Mouse (Mus musculus) forebrain, embryonic 10.5 days (tissue): ENCODE results near the gene Tnni1. TPM values are rescaled to one million over a fixed set of nuclear protein-coding genes. Genes with fewer than 3 reads are reported as not detected.

Experiments
- DNase-seq: peaks from one replicate; pipeline ENCODE4 v3.0.0-alpha.2; 2017; ENCODE audit warnings: low spot score; ENCODE audit errors: extremely low spot score
- H3K27ac ChIP-seq: fragments of 300-500 bp; sonication (generic); 2 replicates; pipeline ENCODE4 v1.5.1; 2016; ENCODE audit warnings: mild to moderate bottlenecking
- H3K27me3 ChIP-seq: fragments of 300-500 bp; sonication (generic); 2 replicates; pipeline ENCODE4 v1.6.1; 2016; ENCODE audit warnings: mild to moderate bottlenecking; ENCODE audit not compliant: poor library complexity, severe bottlenecking
- H3K36me3 ChIP-seq: fragments of 300-500 bp; sonication (generic); replicated peaks from 2 replicates; pipeline ENCODE4 v1.6.1; 2016; ENCODE audit warnings: mild to moderate bottlenecking, moderate library complexity
- H3K4me1 ChIP-seq: fragments of 300-500 bp; sonication (generic); 2 replicates; pipeline ENCODE4 v1.6.1; 2016
- H3K4me3 ChIP-seq: fragments of 300-500 bp; sonication (generic); 2 replicates; pipeline ENCODE4 v1.5.1; 2016; ENCODE audit warnings: mild to moderate bottlenecking, moderate library complexity
- H3K9me3 ChIP-seq: fragments of 300-500 bp; sonication (generic); 2 replicates; pipeline ENCODE4 v1.6.1; 2016; ENCODE audit warnings: mild to moderate bottlenecking, moderate library complexity
- WGBS: fragments of 180-500 bp; shearing (Covaris S2); methylation state at CpG from one replicate; pipeline ENCODE4 v1.1.7; 2016; 5-methylcytosine and 5-hydroxymethylcytosine counted together
- polyA plus RNA-seq: library from polyadenylated mRNA; unstranded; fragments of >200 nt; fragmentation: Nextera tagmentation; extraction: Ambion mirVana; gene quantifications from 2 replicates; pipeline ENCODE4 v1.2.1, GENCODE M21; 2016

Tnni1 gene
- polyA plus RNA-seq, 1 experiment from 2014 or later = 0.55 TPM

DNA sequence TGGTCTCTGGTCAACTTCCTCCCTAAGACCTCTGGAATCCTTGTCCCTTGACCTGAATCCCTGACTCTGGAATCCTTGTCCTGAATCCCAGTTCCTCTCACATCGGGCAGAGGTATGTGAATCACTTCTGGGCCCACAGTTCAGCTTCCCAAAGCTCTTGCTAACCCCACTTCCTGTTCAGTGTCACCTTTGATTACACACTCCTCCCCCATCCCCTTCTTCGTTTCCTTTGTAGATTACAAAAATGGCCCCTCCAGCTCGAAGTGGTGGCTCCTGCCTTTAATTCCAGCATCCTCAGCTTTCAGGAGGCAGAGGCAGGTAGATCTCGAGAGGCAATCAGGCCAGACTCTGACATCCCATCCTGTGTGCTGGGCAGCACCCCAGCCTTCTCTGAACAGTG lies 38.4 kb downstream of the Tnni1 start:
- Histone ChIP-seq H3K27ac (no peak overlapping the region), H3K4me1 (peaks cover 19% of the 10 kb centered on the region), H3K9me3 (no peaks in the 10 kb centered on the region), H3K36me3 (no peaks in the 10 kb centered on the region), H3K4me3 (no peak overlapping the region), H3K27me3 (peaks cover 85% of the 10 kb centered on the region)
- 62% methylated on average over 4 of the region's 4 CpGs for WGBS
- no peak for DNase-seq

DNA sequence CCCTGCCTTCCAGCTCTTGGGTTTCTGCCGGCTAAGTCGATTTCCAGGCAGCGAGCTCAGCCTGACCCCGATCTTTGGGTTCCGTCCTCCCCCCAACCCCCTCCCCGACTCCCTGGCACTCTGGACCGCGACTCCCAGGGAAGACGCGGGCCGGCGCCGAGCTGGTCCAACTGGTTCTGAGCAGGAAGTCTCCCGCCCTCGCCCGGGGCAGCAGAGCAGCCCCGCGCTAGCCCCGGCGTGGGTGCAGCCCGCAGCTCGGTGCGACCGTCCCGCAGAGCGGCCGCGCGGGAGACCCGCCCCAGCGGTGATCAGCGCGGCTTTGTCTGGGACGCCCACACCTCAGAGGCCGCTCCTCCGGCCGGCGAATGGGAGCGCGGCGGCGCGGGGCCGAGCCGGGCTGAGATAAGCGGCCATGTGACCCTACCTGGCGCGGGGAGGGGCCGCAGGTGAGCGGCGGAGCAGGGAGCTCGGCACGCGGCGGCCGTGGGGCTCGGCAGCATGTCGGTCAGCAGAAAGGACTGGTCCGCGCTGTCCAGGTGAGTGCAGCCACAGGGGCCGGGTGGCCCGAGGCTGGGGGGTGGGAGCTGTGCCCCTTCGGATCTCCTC lies 39.4 kb downstream of the Tnni1 start, which contains the start of gene Lad1:
Gene Lad1, plus strand, starts transcription at position 118 of the 606 bp plus-strand sequence.
- Histone ChIP-seq H3K4me1 (peaks cover 17% of the 10 kb centered on the region), H3K27ac (peak within 1 kb of the TSS; percentile 82), H3K9me3 (no peaks in the 10 kb centered on the region), H3K27me3 (peaks cover 92% of the 10 kb centered on the region), H3K4me3 (peak within 1 kb of the TSS; percentile 59), H3K36me3 (no peaks in the 10 kb centered on the region)
- WGBS = under 1% methylated on average over 58 of the region's 63 CpGs
- peak; percentile 39 for DNase-seq

DNA sequence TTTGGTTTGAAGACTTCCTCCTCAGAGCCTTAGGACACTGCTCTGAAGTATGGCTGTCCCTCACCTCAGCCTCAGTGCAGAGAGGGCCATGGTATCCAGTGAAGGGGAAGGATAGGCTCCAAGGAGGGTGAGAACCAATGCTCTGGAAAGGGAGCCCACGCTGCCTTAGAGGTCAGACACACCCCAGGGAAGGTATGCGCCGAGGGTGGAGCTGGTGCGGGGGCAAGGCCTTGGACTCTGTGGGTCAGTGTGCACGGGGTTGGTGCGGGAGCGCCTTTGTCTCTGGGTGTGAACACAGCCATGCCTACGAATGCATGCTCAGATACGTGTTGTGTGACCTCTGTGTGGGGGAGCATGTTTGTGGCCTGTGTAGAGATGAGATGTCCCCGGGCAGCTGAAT lies 40.8 kb downstream of the Tnni1 start:
- Histone ChIP-seq H3K4me1 (peaks cover 17% of the 10 kb centered on the region), H3K27ac (no peak overlapping the region), H3K4me3 (no peak overlapping the region), H3K27me3 (peaks cover 81% of the 10 kb centered on the region), H3K36me3 (no peaks in the 10 kb centered on the region), H3K9me3 (no peaks in the 10 kb centered on the region)
- WGBS = 84% methylated on average over 10 of the region's 10 CpGs
- DNase-seq = no peak

DNA sequence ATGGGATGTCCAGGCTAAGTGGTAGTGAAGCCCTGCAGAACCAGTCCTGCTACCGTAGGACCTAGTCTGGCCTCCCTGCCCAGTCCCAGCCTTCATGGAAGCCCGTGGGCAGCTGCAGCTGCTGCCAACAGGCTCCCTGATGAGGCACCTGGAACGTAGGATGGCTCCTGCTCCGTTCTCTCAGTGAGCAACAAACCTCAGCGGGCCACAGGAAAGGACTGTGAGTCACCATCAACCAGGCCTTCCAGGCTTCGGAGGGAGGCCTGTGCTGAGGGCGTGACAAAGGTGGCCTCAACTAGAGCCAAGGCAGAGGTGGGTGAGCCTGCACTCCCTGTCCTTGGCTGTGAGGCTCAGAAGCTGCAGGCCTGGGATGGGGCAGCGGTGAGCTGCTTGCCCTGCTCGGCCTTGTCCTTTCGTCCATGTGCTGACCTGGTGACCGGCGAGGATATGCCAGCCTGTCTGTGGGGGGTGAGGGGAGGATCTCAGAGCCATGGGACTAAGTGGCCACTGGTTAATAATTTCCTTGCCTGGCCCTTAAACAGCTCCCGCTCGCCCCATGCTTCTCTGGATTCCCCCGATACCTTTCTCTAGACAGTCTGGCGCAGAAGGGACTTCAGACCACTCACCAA lies 41.6 kb downstream of the Tnni1 start:
- Histone ChIP-seq H3K4me3 (no peak overlapping the region), H3K27ac (no peak overlapping the region), H3K36me3 (no peaks in the 10 kb centered on the region), H3K27me3 (peaks cover 74% of the 10 kb centered on the region), H3K4me1 (peaks cover 17% of the 10 kb centered on the region), H3K9me3 (no peaks in the 10 kb centered on the region)
- WGBS = 86% methylated on average over 16 of the region's 16 CpGs
- no peak for DNase-seq

DNA sequence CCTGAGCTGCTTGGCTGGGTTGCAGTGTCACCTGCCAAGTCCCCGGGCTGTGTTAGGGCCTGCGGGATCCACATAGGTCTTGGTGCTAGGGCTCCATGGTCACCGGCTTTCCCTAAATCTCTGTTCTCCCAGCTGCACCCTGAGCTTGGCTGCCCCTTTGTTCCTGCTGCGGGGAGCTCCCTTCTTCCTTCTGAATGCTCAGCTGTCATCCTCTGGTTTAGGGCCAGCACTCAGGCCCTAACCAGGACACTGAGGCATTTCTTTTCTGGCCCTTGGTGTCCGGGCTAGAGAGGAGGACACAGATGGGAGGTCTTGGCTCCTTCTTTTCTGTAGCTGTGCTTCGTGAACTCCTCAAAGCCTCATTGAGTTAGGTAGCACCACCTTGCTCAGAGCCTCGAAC lies 42.5 kb downstream of the Tnni1 start:
- Histone ChIP-seq H3K36me3 (no peaks in the 10 kb centered on the region), H3K27me3 (peaks cover 65% of the 10 kb centered on the region)

DNA sequence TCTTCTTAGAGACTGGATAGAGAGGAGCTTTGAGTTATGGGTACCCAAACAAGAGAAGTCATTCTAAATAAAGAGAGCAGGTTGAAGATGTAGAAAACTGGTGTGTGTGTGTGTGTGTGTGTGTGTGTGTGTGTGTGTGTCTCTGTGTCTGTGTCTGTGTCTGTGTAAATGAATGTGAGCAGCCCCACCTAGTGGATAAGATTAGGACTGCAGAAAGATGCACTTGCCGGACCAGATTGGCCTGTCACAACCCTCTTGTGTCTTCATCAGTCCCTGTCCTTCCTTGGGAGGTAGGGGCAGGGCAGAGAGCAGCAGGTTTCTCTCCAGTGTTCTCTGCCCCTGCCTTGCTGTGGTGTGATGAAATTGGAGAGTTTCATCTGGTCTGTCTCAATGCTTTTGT lies 49.7 kb downstream of the Tnni1 start:
- no peaks in the 10 kb centered on the region for H3K4me1 ChIP-seq
- H3K36me3 ChIP-seq = no peaks in the 10 kb centered on the region
- no peak overlapping the region for H3K27ac ChIP-seq
- DNase-seq = peak; percentile 38
- H3K9me3 ChIP-seq = no peaks in the 10 kb centered on the region
- no peak overlapping the region for H3K4me3 ChIP-seq
- H3K27me3 ChIP-seq = 0 out of 2 replicates have a peak, but pooled peaks cover 7% of the 10 kb centered on the region
- 41% methylated on average over 1 of the region's 1 CpGs for WGBS

More for the DNA sequence above, 42.5 kb downstream of the Tnni1 start:
- H3K27ac ChIP-seq = no peak overlapping the region
- 79% methylated on average over 7 of the region's 7 CpGs for WGBS
- no peak overlapping the region for H3K4me3 ChIP-seq
- no peaks in the 10 kb centered on the region for H3K9me3 ChIP-seq
- H3K4me1 ChIP-seq = peaks cover 17% of the 10 kb centered on the region
- DNase-seq = no peak

DNA sequence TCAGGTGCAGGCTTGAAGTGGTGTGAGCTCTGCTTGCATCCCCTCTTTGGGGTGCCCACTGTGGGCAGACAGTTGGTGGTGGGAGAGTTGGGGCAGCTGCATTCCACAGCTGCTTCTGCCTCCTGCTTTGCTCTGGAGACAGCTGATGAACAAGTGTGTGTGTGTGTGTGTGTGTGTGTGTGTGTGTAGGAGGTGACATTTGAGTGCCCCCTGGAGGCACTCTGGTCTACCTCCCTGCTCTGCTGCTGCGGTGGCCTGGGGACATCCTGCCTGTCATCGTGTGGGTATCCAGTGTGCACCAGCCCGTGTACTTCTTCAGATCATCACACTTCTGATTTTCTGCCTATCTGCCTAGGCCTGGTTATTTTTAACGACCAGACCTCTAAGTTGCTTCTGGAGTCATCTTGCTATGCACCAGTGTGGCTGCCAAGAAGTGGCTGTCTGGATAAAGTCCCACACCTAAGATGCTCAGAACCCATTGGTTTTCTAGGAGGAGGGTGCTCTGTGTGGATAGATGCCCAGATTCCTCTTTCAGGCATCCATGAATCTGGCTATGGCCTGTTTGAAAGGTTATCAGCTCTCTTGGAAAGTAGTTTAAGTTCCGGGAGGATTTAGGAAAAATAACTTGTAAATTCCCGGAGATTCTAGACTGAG lies 55.1 kb downstream of the Tnni1 start:
- Histone ChIP-seq H3K27ac (no peak overlapping the region), H3K27me3 (0 out of 2 replicates have a peak, but pooled peaks cover 7% of the 10 kb centered on the region), H3K36me3 (no peaks in the 10 kb centered on the region), H3K9me3 (no peaks in the 10 kb centered on the region), H3K4me1 (peaks cover 20% of the 10 kb centered on the region), H3K4me3 (no peak overlapping the region)
- 81% methylated on average over 6 of the region's 6 CpGs for WGBS
- DNase-seq = no peak

DNA sequence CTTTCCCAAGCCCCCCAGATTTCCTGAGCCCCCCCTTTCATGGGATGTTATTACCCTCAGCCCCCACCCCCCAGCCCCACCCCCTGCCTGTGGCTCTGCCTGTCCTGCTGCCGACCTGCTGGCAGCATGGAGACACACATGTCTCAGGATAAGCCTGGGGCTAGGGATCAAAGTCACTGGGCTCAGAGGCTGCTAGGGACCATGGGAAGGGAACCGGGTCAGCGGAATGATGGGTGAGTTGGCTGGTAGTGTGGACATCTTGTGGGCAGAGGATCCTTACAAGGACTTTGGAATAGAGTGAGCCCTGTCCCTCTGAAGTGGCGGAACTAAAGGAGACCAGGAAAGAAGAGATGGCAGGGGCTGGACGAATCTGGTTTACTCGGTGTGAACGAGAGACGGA lies 55.7 kb downstream of the Tnni1 start:
- WGBS = 85% methylated on average over 8 of the region's 8 CpGs
- H3K4me3 ChIP-seq = no peak overlapping the region
- no peak for DNase-seq

DNA sequence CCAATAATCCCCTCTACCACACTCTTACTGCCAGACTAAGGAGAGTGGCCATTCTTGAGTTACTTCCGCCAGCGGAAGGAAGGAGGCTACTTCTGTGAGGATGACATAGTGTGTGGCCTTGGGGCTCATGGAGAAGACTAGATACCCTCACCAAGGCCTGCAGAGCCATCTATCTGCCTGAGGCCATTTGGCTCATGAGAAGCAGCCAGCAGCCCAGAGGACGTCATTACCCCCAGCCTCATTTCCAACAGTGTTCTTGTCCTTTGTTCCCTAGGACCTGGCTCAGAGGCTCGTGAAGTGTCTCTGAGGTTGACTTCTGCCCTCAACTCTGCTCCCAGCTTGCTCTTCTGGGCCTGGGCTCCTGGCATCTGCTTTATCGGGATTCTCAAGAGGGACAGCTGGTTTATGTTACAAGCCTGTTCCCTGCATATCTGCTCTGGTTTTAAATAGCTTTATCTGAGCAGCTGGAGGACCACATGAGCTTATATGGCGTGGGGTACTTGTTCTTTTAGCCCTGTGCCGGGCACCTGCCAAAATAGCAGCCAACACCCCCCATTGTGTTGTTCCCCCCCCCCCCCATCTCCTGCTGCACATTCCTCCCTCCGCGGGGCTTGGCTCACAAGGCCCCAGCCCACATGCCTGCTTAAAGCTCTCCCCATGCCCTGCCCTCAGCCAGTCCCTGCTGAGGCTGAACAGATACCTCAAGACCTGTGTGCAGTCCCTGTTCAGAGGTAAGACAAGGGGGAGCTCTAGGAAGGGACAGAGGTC lies 56.7 kb downstream of the Tnni1 start, which contains the start of gene Tnnt2:
Gene Tnnt2, plus strand, starts transcription at position 639 of the 768 bp plus-strand sequence.
- no peak within 1 kb of the TSS for H3K4me3 ChIP-seq
- 0 out of 2 replicates have a peak, but pooled peaks cover 7% of the 10 kb centered on the region for H3K27me3 ChIP-seq
- no peaks in the 10 kb centered on the region for H3K9me3 ChIP-seq
- no peaks in the 10 kb centered on the region for H3K36me3 ChIP-seq
- no peak within 1 kb of the TSS for H3K27ac ChIP-seq
- peaks cover 20% of the 10 kb centered on the region for H3K4me1 ChIP-seq
- WGBS = 52% methylated on average over 9 of the region's 9 CpGs
- no peak for DNase-seq

More for the DNA sequence above, 55.7 kb downstream of the Tnni1 start:
- Histone ChIP-seq H3K9me3 (no peaks in the 10 kb centered on the region), H3K27ac (no peak overlapping the region), H3K4me1 (peaks cover 20% of the 10 kb centered on the region), H3K36me3 (no peaks in the 10 kb centered on the region), H3K27me3 (0 out of 2 replicates have a peak, but pooled peaks cover 7% of the 10 kb centered on the region)

DNA sequence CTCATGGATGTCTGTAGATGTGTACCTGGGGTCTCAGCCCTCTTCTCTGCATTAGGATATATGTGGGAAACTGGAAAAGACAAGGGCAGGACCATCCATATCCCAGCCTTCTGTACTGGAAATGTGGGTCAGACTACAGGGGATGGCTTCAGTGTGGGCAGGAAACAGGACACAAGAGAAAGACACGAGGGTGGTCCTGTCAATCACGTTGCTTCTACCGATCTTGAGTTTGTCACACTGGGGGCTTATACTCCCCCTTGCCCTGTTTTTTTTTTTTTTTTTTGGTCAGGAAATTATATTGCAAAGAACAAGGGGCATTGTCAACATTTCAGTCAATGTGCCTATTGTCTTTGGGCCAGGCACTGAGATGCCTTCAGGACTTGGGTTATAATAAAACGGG lies 59.4 kb downstream of the Tnni1 start:
- Histone ChIP-seq H3K4me3 (no peak overlapping the region), H3K36me3 (no peaks in the 10 kb centered on the region)
- no peak for DNase-seq

DNA sequence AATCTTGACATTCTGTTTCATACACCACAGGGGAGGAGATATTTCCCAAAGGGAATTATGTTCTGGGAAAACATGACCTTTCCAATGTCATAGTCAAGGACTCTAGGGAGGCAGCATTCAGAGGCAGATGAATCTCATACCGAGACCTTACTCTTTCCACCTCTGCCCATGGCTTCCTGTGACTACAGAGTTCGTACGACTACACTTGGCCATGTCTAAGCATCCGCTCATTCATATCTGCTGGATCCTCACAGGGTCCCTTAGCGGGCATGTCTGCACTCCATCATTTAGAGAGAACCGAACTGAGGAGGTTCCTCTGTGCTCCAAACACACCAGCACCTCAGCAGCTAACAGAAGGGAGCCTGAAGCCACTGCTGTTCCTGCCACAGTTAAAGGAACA lies 59.8 kb downstream of the Tnni1 start:
- WGBS = 93% methylated on average over 6 of the region's 6 CpGs

More for the DNA sequence above, 59.4 kb downstream of the Tnni1 start:
- Histone ChIP-seq H3K27me3 (no peaks in the 10 kb centered on the region), H3K9me3 (no peaks in the 10 kb centered on the region), H3K4me1 (peaks cover 20% of the 10 kb centered on the region), H3K27ac (no peak overlapping the region)
- 71% methylated on average over 4 of the region's 4 CpGs for WGBS

DNA sequence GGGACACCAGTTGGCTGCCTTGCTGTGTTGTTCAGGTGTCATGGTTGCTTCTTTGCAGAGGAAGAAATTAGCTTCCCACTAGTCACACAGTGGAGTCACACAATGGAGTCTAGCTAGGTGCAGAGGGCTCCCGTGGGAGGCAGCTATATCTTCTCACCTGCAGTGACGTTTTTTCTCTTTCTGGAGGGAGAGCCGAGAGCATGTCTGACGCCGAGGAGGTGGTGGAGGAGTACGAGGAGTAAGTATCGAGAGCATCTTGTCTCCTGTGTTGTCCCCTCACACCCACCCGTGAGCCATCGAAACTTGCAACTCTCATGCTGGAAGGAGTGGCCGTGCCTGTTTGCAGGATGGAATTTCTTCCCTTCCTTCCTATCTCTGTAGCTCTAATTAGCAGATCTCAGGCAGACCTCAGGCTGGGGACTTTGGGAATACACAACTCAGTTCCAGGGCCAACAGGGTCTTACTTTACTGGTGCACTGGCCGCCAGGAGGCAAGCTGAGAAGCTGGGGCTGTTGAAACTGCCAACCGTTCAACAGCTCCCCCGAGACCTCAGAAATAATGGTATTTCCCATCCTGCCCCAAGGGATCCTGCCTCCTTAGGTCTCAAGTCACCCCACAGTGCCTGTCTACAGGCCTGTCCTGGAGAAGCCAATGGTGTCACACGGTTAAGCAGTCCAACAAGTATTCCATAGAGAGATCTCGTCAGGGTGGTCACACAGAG lies 61.6 kb downstream of the Tnni1 start:
- Histone ChIP-seq H3K4me3 (no peak overlapping the region), H3K27ac (no peak overlapping the region), H3K36me3 (no peaks in the 10 kb centered on the region), H3K9me3 (no peaks in the 10 kb centered on the region), H3K4me1 (peaks cover 16% of the 10 kb centered on the region), H3K27me3 (no peaks in the 10 kb centered on the region)
- 84% methylated on average over 15 of the region's 15 CpGs for WGBS
- no peak for DNase-seq

More for the DNA sequence above, 59.8 kb downstream of the Tnni1 start:
- peaks cover 25% of the 10 kb centered on the region for H3K4me1 ChIP-seq
- no peaks in the 10 kb centered on the region for H3K36me3 ChIP-seq
- H3K27me3 ChIP-seq = no peaks in the 10 kb centered on the region
- DNase-seq = no peak
- H3K4me3 ChIP-seq = no peak overlapping the region
- no peaks in the 10 kb centered on the region for H3K9me3 ChIP-seq
- H3K27ac ChIP-seq = no peak overlapping the region
